Mouse (Mus musculus): ENCODE data around the gene Slc16a7.

DNA sequence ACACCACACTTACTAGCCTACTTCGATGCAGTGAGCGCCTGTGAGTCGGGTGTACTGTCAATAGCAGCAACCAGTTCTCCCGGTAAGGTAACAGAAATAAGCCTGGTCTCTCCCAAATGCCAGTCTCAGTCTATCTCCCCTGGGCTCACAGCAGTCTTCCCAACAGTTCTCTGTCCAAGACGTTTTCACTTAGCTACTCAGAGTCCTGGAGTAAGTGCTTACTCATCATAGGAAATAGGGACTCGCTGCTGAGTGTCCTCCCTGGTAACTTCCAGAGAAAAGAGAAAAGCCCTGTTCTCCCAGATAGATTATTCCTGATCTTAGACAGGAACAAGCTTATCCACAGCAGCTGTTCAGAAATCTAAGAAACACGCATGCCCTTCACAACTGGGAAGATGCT is 30.8 kb downstream of the Slc16a7 start:
- no peak for TF ChIP-seq HCFC1 (IDR thresholded peaks at IDR 0.05; ENCODE audit: borderline replicate concordance, insufficient read depth, low read length)
- no peak for TF ChIP-seq ZNF384 (IDR thresholded peaks at IDR 0.05; ENCODE audit: low read depth, low read length)

Data from ES-E14 (cell line).